Mouse (Mus musculus) ES-E14 (cell line): Measurements from ENCODE around the gene Polr3g. TPM values are rescaled to one million over a fixed set of nuclear protein-coding genes. Genes with fewer than 3 reads are reported as not detected.

Experiments
- DNase-seq: peaks from one replicate; pipeline ENCODE4 v3.0.0-alpha.2; 2013; ENCODE audit warnings: low read depth, low spot score
- H3K27ac ChIP-seq: 2 replicates; pipeline ENCODE4 v1.5.1; 2012; ENCODE audit warnings: low read depth, mild to moderate bottlenecking, low read length, moderate library complexity, mixed read lengths; ENCODE audit not compliant: poor library complexity, insufficient read depth, severe bottlenecking
- H3K36me3 ChIP-seq: 2 replicates; pipeline ENCODE4 v1.6.1; 2012; ENCODE audit warnings: mild to moderate bottlenecking, low read length, moderate library complexity, mixed read lengths; ENCODE audit not compliant: control insufficient read depth, poor library complexity, insufficient read depth, severe bottlenecking
- H3K4me1 ChIP-seq, 2 experiments: fragments of 150-350 bp in 1 of 2; sonication (generic) in 1 of 2; 2 replicates each; pipeline ENCODE4 v1.6.1; 2012; ENCODE audit warnings: low read length in 2 of 2, mild to moderate bottlenecking in 1 of 2, mixed read lengths in 1 of 2; ENCODE audit not compliant: control insufficient read depth in 2 of 2, insufficient read depth in 2 of 2, poor library complexity in 1 of 2
- H3K4me3 ChIP-seq, 2 experiments: fragments of 150-350 bp in 1 of 2; sonication (generic) in 1 of 2; 2 replicates each; pipeline ENCODE4 v1.5.1; 2012; ENCODE audit warnings: low read length in 2 of 2, low read depth in 1 of 2, mild to moderate bottlenecking in 1 of 2, mixed read lengths in 1 of 2; ENCODE audit not compliant: insufficient read depth in 1 of 2, poor library complexity in 1 of 2, severe bottlenecking in 1 of 2
- H3K9ac ChIP-seq: 2 replicates; pipeline ENCODE4 v1.6.1; 2012; ENCODE audit warnings: low read depth, mild to moderate bottlenecking, low read length, mixed read lengths; ENCODE audit not compliant: poor library complexity, insufficient read depth, severe bottlenecking
- H3K9me3 ChIP-seq: fragments of 150-350 bp; sonication (generic); 2 replicates; pipeline ENCODE4 v1.6.1; 2012; ENCODE audit warnings: low read depth, mild to moderate bottlenecking, low read length; ENCODE audit not compliant: control insufficient read depth, insufficient read depth
- CHD2 ChIP-seq: IDR thresholded peaks from 2 replicates; pipeline ENCODE4 v1.6.1; 2014; ENCODE audit warnings: mild to moderate bottlenecking, low read depth, low read length, inconsistent platforms
- HCFC1 ChIP-seq: IDR thresholded peaks from 2 replicates; pipeline ENCODE4 v1.6.1; 2012; ENCODE audit warnings: low read length, inconsistent platforms, borderline replicate concordance; ENCODE audit not compliant: insufficient read depth
- MAFK ChIP-seq: IDR thresholded peaks from 2 replicates; pipeline ENCODE4 v1.6.1; 2014; ENCODE audit warnings: mild to moderate bottlenecking, low read depth, low read length, inconsistent platforms; ENCODE audit not compliant: insufficient read depth
- ZC3H11A ChIP-seq: IDR thresholded peaks from 2 replicates; pipeline ENCODE4 v1.6.1; 2012; ENCODE audit warnings: low read depth, mild to moderate bottlenecking, inconsistent platforms, low read length, borderline replicate concordance
- ZNF384 ChIP-seq: IDR thresholded peaks from 2 replicates; pipeline ENCODE4 v1.6.1; 2012; ENCODE audit warnings: low read depth, low read length, inconsistent platforms
- in situ Hi-C, 2 experiments: fragments of 600-800 bp; cut with MboI; formaldehyde crosslinking; loops; one replicate each; pipeline ENCODE4 v1.15.1; 2025; ENCODE audit warnings: low sequenced_read_pairs in 2 of 2, inconsistent platforms in 1 of 2; ENCODE audit not compliant: unreplicated experiment in 2 of 2
- total RNA-seq: library from RNA; depleted of rRNA; stranded (reverse); fragments of 300-350 nt; gene quantifications from 2 replicates; pipeline ENCODE4 v1.2.3, GENCODE M21; 2012

Gene Polr3g
- total RNA-seq, 1 experiment: 45.2 TPM

DNA sequence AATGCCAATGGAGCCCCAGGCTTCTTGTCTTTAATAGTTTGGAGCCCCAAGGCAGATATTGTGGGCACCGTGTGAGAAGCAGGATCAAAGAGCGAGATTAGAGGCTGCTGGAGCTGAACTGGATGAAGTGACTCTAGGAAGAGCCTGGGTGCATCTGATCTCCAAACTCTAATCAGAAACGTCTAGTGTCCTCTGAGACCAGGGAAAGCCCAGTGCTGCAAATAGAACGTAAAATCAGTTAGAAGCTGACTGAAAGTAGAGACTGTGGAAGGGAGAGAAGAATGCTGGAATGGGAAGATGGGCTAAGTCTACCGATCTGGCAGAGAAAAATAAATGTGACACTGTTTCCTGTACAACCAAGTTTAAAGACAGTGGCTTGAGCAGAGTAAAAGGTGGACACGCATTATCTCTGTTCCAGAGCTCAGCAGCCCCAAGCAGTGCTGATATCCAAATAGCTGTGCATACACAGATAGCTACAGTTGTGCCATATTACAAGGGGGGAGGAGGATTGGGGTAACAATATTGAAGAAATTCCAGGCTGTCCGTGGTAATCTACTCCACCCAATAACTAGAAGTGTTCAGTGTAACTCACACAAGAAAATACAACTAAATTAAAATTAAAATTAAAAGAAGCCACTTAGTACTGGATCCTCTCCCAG, 68.2 kb downstream of the Polr3g start:
- no peak for DNase-seq
- no peaks in the 10 kb centered on the region for H3K9me3 ChIP-seq
- H3K36me3 ChIP-seq: no peaks in the 10 kb centered on the region
- in situ Hi-C loops: no loop called here
- no peak overlapping the region for H3K4me3 ChIP-seq
- peaks cover 4 to 5% of the 10 kb centered on the region in 2 experiments; a peak in 3 of 4 replicates for H3K4me1 ChIP-seq
- H3K27ac ChIP-seq: no peak overlapping the region
- TF ChIP-seq MAFK: no peak
- no peak for TF ChIP-seq ZNF384
- no peak for TF ChIP-seq HCFC1
- TF ChIP-seq CHD2: no peak
- TF ChIP-seq ZC3H11A: no peak
- no peak overlapping the region for H3K9ac ChIP-seq

DNA sequence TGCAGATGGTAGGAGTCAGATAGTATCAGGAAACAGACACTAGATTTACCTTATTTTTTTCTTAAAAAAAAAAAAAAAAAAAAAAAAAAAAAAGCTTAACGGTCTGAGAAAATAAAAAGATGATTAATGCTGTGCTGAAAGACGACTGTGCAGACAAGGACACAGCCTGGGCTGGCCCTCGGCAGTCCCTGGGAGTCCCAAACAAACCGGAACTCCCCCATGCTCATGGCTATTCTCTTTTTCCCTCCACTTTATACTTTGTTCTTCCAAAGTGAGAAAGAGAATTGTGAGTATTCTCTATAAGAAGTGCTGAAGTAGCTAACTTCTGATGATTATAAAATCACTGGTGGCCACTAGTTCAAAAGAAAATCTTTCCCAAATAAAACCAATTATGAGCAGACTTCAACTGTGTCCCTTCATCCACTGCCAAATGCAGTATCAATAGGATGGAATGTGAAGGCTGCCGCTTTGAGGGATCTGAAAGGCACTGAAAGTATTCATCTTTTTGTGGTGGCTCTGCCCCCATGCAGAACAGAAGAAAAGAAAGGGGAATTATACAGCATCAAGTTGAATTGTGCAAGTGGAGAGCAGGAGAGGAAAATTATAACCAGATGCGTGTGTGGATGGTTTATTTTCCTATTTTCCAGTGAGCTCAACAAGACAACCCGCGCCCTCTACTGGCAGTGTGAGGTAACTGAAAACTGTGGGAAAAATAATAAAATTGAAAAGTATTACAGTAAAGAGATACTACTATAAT, 69.3 kb downstream of the Polr3g start:
- no peak overlapping the region for H3K9ac ChIP-seq
- no peak overlapping the region for H3K27ac ChIP-seq
- DNase-seq: peak; percentile 30
- TF ChIP-seq ZNF384: no peak
- TF ChIP-seq MAFK: no peak
- no peak for TF ChIP-seq CHD2
- TF ChIP-seq HCFC1: no peak
- TF ChIP-seq ZC3H11A: no peak
- no peak overlapping the region for H3K4me3 ChIP-seq
- in situ Hi-C loops: no loop called here
- H3K36me3 ChIP-seq: no peaks in the 10 kb centered on the region; the same call in 1 of the 2 replicates
- no peaks in the 10 kb centered on the region for H3K9me3 ChIP-seq
- peaks cover 4 to 5% of the 10 kb centered on the region in 2 experiments; a peak in 3 of 4 replicates for H3K4me1 ChIP-seq

DNA sequence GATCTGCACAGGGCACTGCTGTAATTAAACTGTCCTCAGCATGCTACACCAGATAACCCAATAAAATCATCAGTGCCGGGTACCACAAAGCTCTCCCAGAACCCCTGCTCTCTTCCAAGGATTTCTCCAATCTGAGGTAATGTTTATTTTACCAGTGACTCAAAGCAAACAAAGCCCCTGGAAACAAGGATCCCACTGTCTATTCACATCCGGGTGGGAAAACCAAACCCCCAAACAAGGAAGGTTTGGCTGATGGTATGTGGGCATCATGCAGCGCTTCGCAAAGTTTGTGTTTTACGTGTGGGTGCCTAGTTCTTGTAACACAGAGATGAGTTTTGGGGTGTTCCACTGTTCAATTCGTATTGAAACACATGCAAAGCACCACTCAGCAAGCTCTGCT, 69.9 kb downstream of the Polr3g start:
- in situ Hi-C loops: no loop called here
- TF ChIP-seq ZNF384 (no peak), HCFC1 (no peak), MAFK (no peak), CHD2 (no peak), ZC3H11A (no peak)
- no peak overlapping the region for H3K9ac ChIP-seq
- H3K4me3 ChIP-seq: no peak overlapping the region
- H3K36me3 ChIP-seq: no peaks in the 10 kb centered on the region; the same call in 1 of the 2 replicates
- H3K9me3 ChIP-seq: no peaks in the 10 kb centered on the region
- no peak overlapping the region for H3K27ac ChIP-seq
- DNase-seq: no peak
- peaks cover 4 to 5% of the 10 kb centered on the region in 2 experiments; a peak in 3 of 4 replicates for H3K4me1 ChIP-seq

DNA sequence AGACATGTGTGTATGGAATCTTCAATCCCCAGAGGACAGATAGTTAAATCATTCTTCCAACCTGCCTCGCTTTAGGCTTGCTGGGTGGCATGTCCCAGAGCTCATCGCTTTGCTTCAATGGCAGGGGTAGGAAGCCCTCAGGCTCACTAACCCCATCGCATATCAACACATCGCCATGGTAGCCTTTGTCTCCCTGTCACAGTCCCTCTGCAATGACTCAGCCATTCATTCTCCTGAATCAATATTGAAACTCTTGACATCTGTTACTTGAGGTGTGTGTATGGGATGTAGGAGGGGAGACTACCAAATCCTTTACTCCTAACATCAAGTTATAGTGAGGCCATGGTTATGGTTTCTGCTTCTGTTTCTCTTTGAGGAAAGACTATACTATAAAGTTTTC, 71.2 kb downstream of the Polr3g start:
- Histone ChIP-seq H3K9me3 (no peaks in the 10 kb centered on the region), H3K27ac (no peak overlapping the region), H3K36me3 (no peaks in the 10 kb centered on the region; the same call in 1 of the 2 replicates), H3K4me3 (no peak overlapping the region), H3K9ac (no peak overlapping the region), H3K4me1 (peaks cover 4 to 5% of the 10 kb centered on the region in 2 experiments; a peak in 3 of 4 replicates)
- TF ChIP-seq MAFK (no peak), ZNF384 (no peak), CHD2 (no peak), ZC3H11A (no peak), HCFC1 (no peak)
- in situ Hi-C loops: no loop called here
- no peak for DNase-seq
